Mouse (Mus musculus) midbrain, embryonic 15.5 days (tissue): ENCODE data around the gene Ccdc117. TPM values are rescaled to one million over a fixed set of nuclear protein-coding genes. Genes with fewer than 3 reads are reported as not detected.
"Not testable (repeated sequence)": the region's sequence is repeated elsewhere in the genome, so short reads cannot be mapped to it uniquely, and the experiment has no call there.

Experiments
- ATAC-seq: fragments of 200-750 bp; cut with Nextera tagmentation; replicated peaks from 2 replicates; pipeline ENCODE4 v1.8.0; 2017; ENCODE audit warnings: moderate TSS enrichment
- H3K27ac ChIP-seq: fragments of 300-500 bp; sonication (generic); 2 replicates; pipeline ENCODE4 v1.5.1; 2015; ENCODE audit warnings: mild to moderate bottlenecking, inconsistent platforms
- H3K27me3 ChIP-seq: fragments of 300-500 bp; sonication (generic); replicated peaks from 2 replicates; pipeline ENCODE4 v1.6.1; 2015; ENCODE audit warnings: inconsistent platforms
- H3K36me3 ChIP-seq: fragments of 300-500 bp; sonication (generic); replicated peaks from 2 replicates; pipeline ENCODE4 v1.6.1; 2015; ENCODE audit warnings: inconsistent platforms
- H3K4me1 ChIP-seq: fragments of 300-500 bp; sonication (generic); 2 replicates; pipeline ENCODE4 v1.6.1; 2015; ENCODE audit warnings: inconsistent platforms
- H3K4me2 ChIP-seq: fragments of 300-500 bp; sonication (generic); 2 replicates; pipeline ENCODE4 v1.6.1; 2015; ENCODE audit warnings: inconsistent platforms, mild to moderate bottlenecking, moderate library complexity
- H3K4me3 ChIP-seq: fragments of 300-500 bp; sonication (generic); 2 replicates; pipeline ENCODE4 v1.5.1; 2015; ENCODE audit warnings: mild to moderate bottlenecking, inconsistent platforms
- H3K9ac ChIP-seq: fragments of 300-500 bp; sonication (generic); 2 replicates; pipeline ENCODE4 v1.6.1; 2015; ENCODE audit warnings: mild to moderate bottlenecking, inconsistent platforms
- H3K9me3 ChIP-seq: fragments of 300-500 bp; sonication (generic); 2 replicates; pipeline ENCODE4 v1.6.1; 2016; ENCODE audit warnings: inconsistent platforms
- WGBS: fragments of 180-500 bp; shearing (Covaris S2); methylation state at CpG from one replicate; pipeline ENCODE4 v1.1.7; 2015; ENCODE audit warnings: mixed read lengths; 5-methylcytosine and 5-hydroxymethylcytosine counted together
- polyA plus RNA-seq: library from polyadenylated mRNA; unstranded; fragments of >200 nt; fragmentation: Nextera tagmentation; extraction: Ambion mirVana; gene quantifications from 2 replicates; pipeline ENCODE4 v1.2.1, GENCODE M21; 2015

Gene Ccdc117
- polyA plus RNA-seq, 1 experiment from 2014 or later: 12.1 TPM

- WGBS: 81% methylated on average over 7 of the region's 7 CpGs
- Histone ChIP-seq H3K36me3 (no peaks in the 10 kb centered on the region), H3K9ac (no peak overlapping the region), H3K27me3 (no peaks in the 10 kb centered on the region), H3K27ac (no peak overlapping the region), H3K4me1 (no peaks in the 10 kb centered on the region), H3K4me2 (no peak overlapping the region), H3K4me3 (no peak overlapping the region), H3K9me3 (no peaks in the 10 kb centered on the region)
- ATAC-seq: no peak
Observed at GRCm38 (mm10) chr11:5516151-5516550, 25.8 kb downstream of the Ccdc117 start.

GRCm38 (mm10) chr11:5515655-5516054 is 26.3 kb downstream of the Ccdc117 start:
- H3K4me1 ChIP-seq: no peaks in the 10 kb centered on the region
- H3K27ac ChIP-seq: no peak overlapping the region
- no peaks in the 10 kb centered on the region for H3K27me3 ChIP-seq
- H3K9me3 ChIP-seq: no peaks in the 10 kb centered on the region
- no peak overlapping the region for H3K4me3 ChIP-seq
- WGBS: 76% methylated on average over 6 of the region's 6 CpGs
- no peak for ATAC-seq
- no peak overlapping the region for H3K4me2 ChIP-seq
- no peaks in the 10 kb centered on the region for H3K36me3 ChIP-seq
- no peak overlapping the region for H3K9ac ChIP-seq

- Histone ChIP-seq H3K9ac (no peak overlapping the region), H3K27ac (no peak overlapping the region), H3K4me3 (no peak overlapping the region), H3K4me2 (no peak overlapping the region), H3K27me3 (no peaks in the 10 kb centered on the region), H3K4me1 (no peaks in the 10 kb centered on the region), H3K9me3 (no peaks in the 10 kb centered on the region), H3K36me3 (no peaks in the 10 kb centered on the region)
- no peak for ATAC-seq
- 84% methylated on average over 6 of the region's 6 CpGs for WGBS
Observed at GRCm38 (mm10) chr11:5515196-5515595, 26.8 kb downstream of the Ccdc117 start.

GRCm38 (mm10) chr11:5514091-5514490 is 27.9 kb downstream of the Ccdc117 start:
- ATAC-seq: no peak
- Histone ChIP-seq H3K36me3 (no peaks in the 10 kb centered on the region), H3K4me3 (no peak overlapping the region), H3K4me1 (no peaks in the 10 kb centered on the region), H3K27me3 (no peaks in the 10 kb centered on the region), H3K4me2 (no peak overlapping the region), H3K9ac (no peak overlapping the region), H3K27ac (no peak overlapping the region), H3K9me3 (no peaks in the 10 kb centered on the region)
- WGBS: 95% methylated on average over 4 of the region's 4 CpGs

GRCm38 (mm10) chr11:5512961-5513360 is 29.0 kb downstream of the Ccdc117 start:
- Histone ChIP-seq H3K9me3 (no peaks in the 10 kb centered on the region), H3K27me3 (no peaks in the 10 kb centered on the region), H3K4me2 (no peak overlapping the region), H3K36me3 (no peaks in the 10 kb centered on the region), H3K27ac (no peak overlapping the region), H3K4me1 (no peaks in the 10 kb centered on the region), H3K4me3 (no peak overlapping the region), H3K9ac (no peak overlapping the region)
- ATAC-seq: no peak
- WGBS: 84% methylated on average over 8 of the region's 8 CpGs

GRCm38 (mm10) chr11:5512099-5512725 is 29.8 kb downstream of the Ccdc117 start:
- no peak overlapping the region for H3K4me3 ChIP-seq
- no peak overlapping the region for H3K27ac ChIP-seq
- no peak overlapping the region for H3K9ac ChIP-seq
- no peak for ATAC-seq
- no peak overlapping the region for H3K4me2 ChIP-seq
- no peaks in the 10 kb centered on the region for H3K36me3 ChIP-seq
- WGBS: 79% methylated on average over 12 of the region's 12 CpGs
- no peaks in the 10 kb centered on the region for H3K4me1 ChIP-seq
- no peaks in the 10 kb centered on the region for H3K27me3 ChIP-seq
- H3K9me3 ChIP-seq: no peaks in the 10 kb centered on the region

GRCm38 (mm10) chr11:5510686-5511085 is 31.3 kb downstream of the Ccdc117 start:
- not testable (repeated sequence) for ATAC-seq, H3K27me3 ChIP-seq, H3K4me3 ChIP-seq, H3K4me1 ChIP-seq, H3K4me2 ChIP-seq, H3K9me3 ChIP-seq, H3K36me3 ChIP-seq, H3K27ac ChIP-seq, H3K9ac ChIP-seq
- WGBS: 100% methylated on average over 1 of the region's 2 CpGs

- WGBS: 87% methylated on average over 5 of the region's 5 CpGs
- Histone ChIP-seq H3K9me3 (no peaks in the 10 kb centered on the region), H3K9ac (no peak overlapping the region), H3K4me2 (no peak overlapping the region), H3K36me3 (no peaks in the 10 kb centered on the region), H3K4me3 (no peak overlapping the region), H3K27ac (no peak overlapping the region), H3K4me1 (no peaks in the 10 kb centered on the region), H3K27me3 (no peaks in the 10 kb centered on the region)
- no peak for ATAC-seq
Observed at GRCm38 (mm10) chr11:5510099-5510391, 31.9 kb downstream of the Ccdc117 start.

GRCm38 (mm10) chr11:5509215-5510098 is 32.5 kb downstream of the Ccdc117 start:
- Histone ChIP-seq H3K27me3 (no peaks in the 10 kb centered on the region), H3K4me1 (no peaks in the 10 kb centered on the region), H3K9ac (no peak overlapping the region), H3K36me3 (no peaks in the 10 kb centered on the region), H3K4me3 (no peak overlapping the region), H3K4me2 (no peak overlapping the region), H3K27ac (no peak overlapping the region), H3K9me3 (no peaks in the 10 kb centered on the region)
- 85% methylated on average over 8 of the region's 8 CpGs for WGBS
- ATAC-seq: no peak

GRCm38 (mm10) chr11:5505856-5506575 is 36.0 kb downstream of the Ccdc117 start:
- WGBS: 35% methylated on average over 18 of the region's 18 CpGs

GRCm38 (mm10) chr11:5502351-5503051 is 39.5 kb downstream of the Ccdc117 start:
- Histone ChIP-seq H3K4me1 (no peaks in the 10 kb centered on the region), H3K4me3 (no peak overlapping the region), H3K4me2 (no peak overlapping the region), H3K36me3 (no peaks in the 10 kb centered on the region), H3K9ac (no peak overlapping the region), H3K27ac (no peak overlapping the region), H3K27me3 (no peaks in the 10 kb centered on the region), H3K9me3 (no peaks in the 10 kb centered on the region)
- whole genome bisulfite sequencing: 86% methylated on average over 10 of the region's 10 CpGs
- no peak for ATAC-seq

More at GRCm38 (mm10) chr11:5505856-5506575, 36.0 kb downstream of the Ccdc117 start:
- ATAC-seq: no peak
- Histone ChIP-seq H3K4me3 (no peak overlapping the region), H3K9ac (no peak overlapping the region), H3K27ac (no peak overlapping the region), H3K27me3 (no peaks in the 10 kb centered on the region), H3K36me3 (no peaks in the 10 kb centered on the region), H3K9me3 (no peaks in the 10 kb centered on the region), H3K4me2 (no peak overlapping the region), H3K4me1 (no peaks in the 10 kb centered on the region)
